Mouse (Mus musculus) right cerebral cortex, adult 2 months (tissue): ENCODE measurements at regions not wholly inside any gene's neighbourhood (a gene's known extent, or its start where the extent isn't known, plus 50 kb on each side); places are given as distances from the start of the nearest gene placed in this dataset.

ENCODE experiments used
- DNase-seq, 2 experiments: peaks; one replicate each; pipeline ENCODE4 v3.0.0; 2021 to 2022; ENCODE audit warnings: low spot score in 2 of 2

DNA sequence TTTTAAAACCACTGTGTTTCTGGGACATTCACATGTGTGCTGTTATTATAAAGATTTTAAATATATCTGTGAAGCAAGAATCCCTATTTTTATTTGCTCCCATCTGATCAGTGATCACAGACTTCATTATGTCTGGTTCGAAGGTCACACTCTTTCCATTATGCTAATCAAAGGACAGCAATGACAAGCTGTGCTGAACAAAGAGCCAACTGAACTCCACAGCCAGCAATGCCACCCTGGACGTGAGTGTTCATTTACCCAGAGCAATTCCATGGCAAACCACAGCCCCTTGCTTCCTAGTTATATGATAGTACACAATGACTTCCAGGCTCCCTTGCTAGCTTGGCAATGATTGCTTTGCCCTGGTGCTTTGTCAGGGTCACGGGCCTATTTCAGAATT is 55.6 kb upstream of the Ccdc190 start:
- DNase-seq = no peak

DNA sequence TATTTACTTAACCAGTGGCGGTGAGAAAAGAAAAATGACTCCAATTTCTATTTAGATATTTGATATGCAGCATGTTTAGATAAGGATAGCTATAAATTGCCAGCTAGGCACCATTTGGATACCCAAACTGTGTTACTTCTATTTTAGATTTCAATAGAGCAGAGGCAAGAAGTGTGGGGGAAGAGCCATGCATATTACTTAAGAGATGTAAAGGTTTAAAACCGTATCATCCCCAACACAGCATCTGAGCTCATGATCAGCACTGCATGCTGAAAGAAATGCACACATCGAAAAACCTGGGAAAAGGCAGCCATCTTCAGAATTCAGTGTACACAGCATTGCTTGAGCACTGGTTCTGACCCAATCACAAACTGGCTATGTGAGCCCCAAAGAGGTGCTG is 59.8 kb upstream of the Ccdc190 start:
- DNase-seq = peak; percentile 26 to 38

DNA sequence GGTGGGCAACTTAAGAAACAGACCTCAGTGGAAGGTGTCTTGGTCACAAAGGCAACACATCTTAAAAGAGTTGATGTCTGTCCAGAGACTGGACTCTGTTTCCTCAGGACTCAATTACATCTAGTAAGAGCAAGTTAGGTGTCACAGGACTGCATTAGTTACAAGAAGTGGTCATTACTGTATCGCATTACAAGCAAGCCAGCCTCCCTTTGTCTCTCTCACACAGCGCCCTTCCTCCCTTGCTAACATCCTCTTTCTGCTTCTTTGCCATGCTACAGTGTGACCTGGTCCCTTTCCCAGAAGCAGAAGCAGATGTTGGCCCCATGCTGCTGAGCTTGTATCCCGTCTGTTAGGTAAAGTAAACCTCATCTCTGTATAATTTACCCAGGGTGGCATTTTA is 61.0 kb upstream of the Ccdc190 start:
- DNase-seq = no peak

DNA sequence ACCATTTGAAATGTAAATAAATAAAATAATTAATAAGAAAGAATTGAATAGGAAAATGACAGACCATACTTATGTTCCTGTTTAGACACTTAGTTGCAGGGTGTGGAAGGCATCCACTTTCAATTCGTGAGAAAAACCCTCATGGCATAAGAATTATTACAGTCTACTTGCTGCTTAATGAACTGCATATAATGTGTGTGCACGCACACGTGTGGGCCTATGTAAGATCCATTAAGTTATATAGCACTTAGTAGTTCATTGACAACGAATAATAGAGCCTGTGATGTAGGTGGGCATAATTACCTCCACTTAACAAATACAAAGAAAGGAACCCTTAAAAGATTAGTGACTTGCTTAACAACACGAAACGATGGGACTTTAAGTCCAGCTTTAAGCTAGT is 61.6 kb upstream of the Ccdc190 start:
- DNase-seq = no peak

DNA sequence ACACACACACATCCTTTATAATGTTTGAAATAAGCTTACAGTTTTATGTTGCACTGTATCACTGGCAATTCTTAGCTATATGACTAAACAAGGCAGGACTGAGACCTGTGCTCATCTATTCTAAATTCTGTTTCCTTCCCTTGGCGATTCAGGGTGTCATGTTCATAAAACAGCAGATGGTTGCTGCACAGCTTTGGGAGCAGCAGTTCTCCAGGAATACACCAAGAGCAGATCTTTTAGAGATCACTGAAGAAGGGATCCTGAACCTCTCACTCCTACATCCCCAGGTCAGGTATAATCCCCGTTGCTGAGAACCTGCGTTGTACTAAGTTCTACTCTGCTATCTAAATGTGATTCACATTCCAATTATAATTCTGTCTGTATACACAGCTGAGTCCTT is 69.4 kb upstream of the Ccdc190 start:
- DNase-seq = no peak

DNA sequence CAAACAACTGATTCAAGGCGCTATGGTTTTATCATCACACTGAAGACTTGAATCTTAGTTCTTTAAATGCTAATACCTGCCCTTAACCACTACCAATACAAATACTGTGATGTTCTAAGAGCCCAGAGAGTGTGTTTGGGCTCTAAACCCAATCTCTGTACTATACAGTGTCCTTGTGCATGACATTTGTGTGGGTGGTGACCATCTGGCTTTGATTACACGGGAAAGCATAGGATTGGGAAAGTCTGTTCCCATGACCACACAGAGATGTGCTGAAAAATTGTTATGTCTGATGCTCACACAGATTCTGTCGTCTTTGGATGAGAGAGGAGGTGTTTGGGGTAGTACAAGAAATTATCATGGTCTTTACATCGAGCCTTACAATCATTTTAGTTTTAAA is 76.8 kb upstream of the Ccdc190 start:
- peak in 1 of 2 experiments; percentile 13 for DNase-seq

DNA sequence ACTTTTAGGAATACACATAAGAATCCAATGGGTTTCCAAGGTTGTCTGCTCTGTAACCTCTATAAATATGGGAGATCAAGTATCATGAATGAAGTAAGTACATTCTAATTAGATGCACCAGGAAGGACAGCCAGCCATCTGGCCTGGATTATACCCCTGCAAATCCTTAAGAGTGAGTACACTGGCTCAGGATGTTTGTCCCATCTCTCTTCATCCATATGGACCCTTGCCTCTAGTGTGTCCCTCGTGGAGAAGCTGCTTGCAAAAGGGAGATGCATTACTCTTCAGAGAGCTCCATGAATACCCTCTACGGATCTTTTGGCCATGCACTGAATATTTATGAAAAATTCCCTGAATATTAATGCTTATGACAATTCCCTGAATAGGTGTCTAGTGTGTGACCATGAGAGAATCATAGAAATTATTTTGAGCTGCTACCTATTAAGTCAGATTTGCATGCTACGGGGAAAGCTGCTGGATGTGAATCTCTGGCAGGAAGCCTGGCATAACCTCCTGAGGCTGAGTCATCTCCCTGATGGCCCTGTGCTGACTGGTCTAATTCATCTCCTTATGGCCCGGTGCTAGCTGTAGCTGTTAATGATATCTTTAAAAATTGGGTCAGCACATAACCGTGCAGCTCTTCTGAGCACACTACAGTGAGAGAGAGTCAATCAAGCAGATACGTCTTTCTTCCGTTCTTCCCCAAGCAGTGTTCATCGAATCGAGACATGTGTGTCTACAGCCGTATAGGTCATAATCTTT is 80.0 kb upstream of the Ccdc190 start:
- DNase-seq = no peak

DNA sequence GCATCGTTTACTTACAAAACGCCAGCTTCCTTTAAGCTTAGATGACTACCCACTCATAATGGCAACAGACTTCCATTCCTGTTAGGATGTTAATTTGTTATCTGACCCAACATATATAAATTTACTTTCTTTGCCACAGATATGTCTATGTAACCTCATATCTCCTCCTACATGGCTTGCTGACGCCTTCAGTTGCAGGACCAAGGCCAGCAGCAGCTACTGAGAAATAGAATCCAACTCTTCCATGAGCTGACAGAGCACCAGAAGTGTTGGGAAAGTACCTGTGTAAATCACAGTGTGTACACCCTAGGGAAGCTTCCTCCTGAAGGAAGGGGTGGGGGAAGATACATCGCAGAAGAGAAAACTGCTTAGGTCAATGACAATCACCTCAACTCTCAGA is 86.0 kb upstream of the Ccdc190 start:
- no peak for DNase-seq

DNA sequence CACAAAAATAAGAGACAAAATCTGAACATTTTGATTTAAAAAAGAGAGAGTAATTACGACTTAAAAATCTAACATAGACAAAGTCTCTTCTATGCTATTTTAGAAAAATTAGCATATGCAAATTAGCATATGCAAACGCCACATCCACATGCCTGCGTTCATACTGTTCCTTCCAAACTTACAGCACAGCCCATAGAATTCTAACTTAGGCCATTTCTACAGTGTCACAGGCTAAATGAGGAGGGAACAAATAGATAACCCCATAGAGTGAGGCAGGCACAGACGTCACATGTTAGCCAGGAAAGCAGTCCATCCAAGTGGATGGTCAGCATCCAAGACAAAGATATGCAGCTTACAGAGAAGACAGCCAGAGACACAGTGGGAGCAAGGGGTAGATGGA is 87.5 kb upstream of the Ccdc190 start:
- DNase-seq = no peak

DNA sequence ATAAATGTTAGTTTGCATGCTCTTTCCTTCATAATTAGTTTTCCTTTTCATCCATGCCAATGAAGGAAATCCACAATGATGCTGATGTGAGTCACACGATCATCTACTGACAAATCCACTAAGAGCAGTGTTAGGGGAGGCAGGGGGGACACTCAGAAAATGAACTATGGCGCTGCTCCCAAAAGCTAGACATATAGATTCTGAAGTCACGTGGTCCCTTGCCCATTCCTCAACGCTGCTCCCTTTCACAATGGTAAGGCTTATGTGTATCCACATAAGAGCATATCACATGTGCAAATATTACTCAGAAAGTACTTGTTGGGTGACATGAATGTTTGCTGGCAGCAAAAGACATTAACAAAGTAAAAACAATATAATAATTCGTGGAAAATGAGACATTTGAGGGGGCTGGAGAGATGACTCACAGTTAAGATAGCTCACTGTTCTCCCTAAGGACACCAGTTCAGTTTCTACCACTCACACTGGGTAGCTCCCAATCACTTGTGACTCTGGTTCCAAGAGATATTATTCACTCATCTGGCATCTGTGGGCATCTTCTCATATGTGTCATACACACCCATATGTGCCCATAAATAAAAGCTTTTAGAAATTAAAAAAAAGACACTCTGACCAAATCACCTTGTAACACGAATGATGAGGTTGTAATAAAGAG is 88.3 kb upstream of the Ccdc190 start:
- DNase-seq = no peak

DNA sequence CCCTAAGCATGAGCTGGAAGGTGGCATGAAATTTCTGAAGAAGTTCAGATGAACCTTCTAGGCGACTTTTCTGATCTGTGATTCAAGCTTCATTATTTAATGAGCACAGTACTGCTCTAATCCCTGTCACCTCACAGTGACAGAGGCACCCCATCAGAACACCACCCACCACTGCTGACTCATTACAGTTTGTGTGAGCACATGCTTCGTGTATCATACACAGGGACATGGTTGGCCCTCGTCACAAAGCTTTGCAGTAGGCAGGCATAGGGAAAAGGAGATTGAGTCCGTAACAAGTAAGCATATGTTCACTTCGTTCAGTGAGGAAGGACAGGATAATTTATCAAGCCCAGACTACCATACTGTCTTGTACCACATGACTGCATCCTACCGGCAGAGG is 85.9 kb upstream of the Rgs4 start:
- peak in 1 of 2 experiments; percentile 31 for DNase-seq

DNA sequence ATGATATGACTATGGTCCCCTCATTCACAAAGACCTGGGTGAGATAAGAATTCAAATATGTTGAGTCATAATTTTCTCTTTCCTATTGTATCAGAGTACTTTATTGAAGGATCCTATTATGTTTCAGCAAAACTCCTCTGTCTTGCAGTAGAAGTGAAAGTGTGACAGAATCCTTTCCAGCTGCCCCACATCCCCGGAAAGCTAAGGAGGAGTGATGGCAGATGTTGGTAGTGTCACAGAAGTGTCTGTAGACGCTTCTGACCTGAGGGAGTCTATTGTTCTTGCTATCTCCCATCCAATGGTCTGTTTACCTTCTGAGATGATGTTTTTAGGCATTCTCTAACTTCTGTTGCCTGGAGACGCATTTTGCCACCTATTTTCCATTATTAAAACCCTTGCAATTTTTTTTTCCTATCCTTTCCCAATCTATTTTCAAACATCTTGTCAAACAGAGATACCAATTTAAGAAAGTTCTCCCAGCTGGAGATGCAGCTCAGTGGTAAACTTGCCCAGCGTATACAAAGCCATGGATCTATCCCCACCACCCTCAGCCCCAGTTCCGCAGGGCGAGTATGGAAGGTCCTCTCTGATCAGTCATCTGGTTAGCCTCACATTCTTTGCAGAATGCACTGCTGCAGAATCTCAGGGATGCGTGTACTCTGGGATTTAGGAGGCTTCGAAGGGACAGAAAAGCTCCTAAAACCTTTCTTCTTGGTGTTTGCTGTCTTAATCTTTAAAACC is 84.1 kb upstream of the Rgs4 start:
- peak in 1 of 2 experiments; percentile 17 for DNase-seq

DNA sequence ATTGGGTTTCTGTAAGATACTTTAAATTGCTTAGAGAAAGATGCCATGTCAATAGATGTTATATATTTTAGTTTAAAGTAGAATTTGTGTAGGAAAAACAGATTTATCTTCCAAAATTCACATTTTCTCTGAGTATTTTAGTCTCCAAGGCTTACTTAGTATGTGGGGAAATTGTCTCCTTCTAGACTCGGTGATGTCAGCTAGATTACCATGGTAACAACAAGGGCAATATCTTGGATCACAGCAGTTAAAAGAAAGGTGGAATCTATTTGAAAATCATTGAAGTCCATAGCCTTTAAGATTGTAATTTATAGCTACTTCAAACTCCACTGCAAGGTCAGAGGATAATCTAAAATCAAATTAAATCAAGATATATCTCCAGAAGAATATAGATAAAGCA is 83.2 kb upstream of the Rgs4 start:
- no peak for DNase-seq

DNA sequence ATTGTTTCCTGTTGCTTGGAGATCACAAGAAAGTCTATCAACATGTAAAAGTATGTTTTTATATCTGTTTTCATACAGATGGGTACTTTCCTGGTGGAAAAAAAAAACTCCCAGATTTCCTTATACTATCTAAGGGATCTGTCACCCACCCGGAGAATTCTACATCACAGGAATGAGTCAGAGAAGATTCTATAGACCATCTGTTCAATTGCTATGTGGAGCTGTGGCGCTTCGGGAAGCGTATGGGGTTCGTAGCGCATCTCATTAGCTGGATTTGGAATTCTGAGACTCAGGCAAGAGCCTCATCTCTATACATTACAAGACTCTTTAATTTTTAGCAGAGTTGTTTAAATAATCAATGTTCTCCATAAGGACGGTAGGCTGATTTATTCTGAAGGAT is 74.6 kb upstream of the Rgs4 start:
- DNase-seq = peak in 1 of 2 experiments; percentile 39

DNA sequence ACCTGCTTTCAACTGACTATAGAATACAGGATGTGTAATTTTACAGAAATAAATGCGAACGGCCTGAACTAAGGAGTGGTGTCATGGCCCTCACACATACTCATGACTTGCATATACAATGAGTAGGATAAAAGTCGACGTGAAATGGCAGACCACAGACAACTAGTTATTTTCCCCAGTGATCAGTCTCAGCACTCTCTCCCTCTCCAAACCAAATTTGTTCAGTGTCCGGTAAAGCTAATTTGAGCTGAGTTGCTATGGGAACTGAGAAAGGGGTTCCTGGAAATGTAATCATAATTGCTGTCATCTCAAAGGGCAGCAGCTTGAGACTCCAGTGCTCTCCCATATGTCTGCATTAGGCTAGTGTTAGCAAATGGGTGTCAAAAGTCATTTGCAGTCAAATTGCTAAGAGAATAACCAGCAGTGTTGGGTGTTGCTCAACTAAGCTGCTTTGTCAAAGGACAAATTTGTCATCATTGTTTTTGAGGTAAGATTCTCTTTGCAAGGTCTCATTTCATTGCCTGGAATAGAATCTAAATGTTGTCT is 72.0 kb upstream of the Rgs4 start:
- DNase-seq = no peak

DNA sequence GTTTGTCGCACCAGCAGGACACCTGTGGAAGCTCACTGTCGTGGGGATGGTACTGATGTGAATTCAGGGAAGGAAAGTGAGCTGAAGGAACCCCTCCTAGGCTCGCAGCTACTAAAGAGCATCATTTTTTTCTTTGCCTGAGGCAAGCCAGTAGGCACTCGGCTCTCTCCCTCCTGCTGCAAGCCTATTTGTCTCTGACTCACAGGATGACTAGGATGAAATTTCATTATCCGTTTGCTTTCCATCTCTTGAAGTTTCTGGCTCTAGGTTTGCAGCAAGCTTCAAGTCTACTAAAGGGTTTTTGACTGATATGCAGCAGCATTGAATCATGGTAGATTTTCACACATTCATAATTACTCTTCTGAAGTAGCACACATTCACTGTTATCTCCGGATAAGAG is 69.5 kb upstream of the Rgs4 start:
- DNase-seq = peak in 1 of 2 experiments; percentile 35

DNA sequence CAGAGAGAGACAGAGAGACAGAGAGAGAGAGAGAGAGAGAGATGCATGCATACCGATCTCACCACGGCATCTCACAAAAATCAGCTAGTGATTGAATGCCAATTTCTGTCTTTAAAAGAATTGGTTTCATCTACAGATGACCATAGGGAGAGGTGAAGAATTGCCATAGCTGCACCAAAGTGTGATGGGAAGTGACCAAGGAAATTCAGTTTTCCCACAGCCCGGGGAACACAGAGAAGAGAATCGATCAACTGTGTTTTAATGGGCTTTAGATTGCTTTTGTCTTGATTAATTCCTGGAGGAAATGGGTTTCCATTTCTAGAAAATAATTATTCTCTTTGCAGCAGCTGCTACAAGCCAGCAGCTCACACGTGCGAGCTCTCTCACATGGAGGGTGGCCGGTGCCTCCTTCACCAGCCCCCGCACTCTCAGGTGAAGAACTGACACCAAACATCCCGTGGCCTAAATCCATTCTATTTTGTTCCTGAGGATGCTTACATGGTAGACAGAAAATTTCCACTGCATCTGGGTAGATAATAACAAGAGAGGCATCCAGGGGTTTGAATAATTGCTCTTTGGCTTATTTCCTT is 65.2 kb upstream of the Rgs4 start:
- no peak for DNase-seq

DNA sequence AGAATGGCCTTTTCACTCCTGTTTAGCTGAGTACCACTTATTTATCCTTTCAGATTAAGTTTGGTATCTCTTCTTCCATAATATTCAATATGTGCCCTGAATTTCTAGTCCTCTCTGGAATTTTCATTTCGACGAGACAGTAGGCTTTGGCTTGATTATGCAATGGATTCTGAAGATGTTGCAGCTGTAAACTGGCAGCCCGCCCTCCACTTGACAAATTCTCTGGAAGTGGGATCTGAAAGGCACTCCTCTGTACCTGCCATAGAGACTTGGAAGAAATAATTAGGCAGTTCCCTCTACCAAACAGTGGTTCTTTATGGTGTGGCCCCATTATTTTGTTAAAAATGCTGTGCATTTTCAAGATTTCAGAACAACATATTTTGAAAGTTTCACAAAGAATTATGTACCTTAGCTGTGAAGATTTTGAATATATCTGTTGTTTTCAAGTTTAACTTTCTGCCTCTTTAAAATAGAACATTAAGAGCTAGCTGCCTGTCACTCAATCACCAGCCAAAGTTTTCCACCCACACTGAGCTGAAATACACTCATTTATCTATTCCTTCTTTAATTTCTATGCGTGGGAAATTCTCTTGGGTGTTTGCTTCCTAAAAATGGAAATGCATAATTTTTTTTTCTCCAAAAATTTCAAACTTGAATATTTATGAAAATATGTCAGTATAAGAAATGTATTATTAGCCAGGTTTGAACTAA is 56.1 kb upstream of the Rgs4 start:
- DNase-seq = peak in 1 of 2 experiments; percentile 22

DNA sequence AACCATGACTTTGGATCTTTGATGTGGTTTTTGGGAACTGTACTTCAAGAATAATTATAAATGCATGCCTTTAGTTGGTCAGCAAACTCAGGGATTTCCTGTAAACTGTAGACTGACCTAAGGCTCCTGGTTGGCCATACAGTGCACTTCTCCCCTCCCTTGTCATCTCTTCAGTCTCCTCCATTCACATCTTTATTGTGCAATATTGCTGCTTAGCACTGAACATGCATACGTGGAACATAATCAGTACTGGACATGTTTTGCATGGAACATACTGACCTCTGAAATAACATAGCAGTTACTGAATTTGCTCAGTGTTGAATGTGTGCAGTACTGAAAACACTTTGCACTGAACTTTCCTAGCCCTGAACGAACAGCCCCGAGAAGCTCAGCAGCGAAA is 55.4 kb upstream of the Rgs4 start:
- DNase-seq = no peak

DNA sequence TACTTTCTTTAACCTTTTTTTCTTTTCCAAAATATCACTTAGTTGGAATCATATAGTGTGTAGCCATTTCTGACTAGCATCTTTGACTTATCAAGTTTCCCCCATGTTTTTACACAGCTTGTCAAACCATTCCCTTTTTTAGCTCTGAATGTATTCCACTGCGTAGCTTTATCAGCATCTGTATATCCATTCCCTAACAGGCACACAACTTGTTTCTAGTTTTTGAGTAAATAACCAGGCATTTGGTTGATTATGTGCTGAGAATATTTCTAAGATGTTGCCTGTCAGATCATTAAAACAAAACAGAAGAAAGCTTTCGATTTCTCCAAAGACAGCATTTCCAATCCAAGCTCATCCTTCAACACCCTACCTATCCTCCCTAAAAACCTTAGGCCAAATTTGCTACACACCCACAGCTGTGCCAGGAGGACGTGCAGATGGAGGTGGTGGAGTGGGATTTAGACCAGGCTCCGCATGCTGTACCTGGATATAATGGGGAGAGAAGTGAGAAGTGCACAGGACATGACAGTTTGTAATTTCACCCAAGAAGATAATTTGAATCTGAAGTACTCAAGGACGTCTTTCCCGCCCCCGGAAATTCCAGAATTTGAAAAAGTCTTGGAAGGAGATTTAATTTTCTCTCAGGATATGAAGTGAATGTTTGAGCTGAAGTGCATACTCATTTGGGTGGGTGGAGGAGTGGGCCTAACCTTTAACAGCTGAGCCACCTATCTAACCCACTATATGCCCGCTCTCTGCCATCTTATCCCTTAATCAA is 54.8 kb upstream of the Rgs4 start:
- DNase-seq = no peak
